Mouse (Mus musculus): ENCODE data around the gene Tjp1. TPM values are rescaled to one million over a fixed set of nuclear protein-coding genes. Genes with fewer than 3 reads are reported as not detected.
A peak's percentile ranks its signal among the peaks of the same experiment; 100 is the strongest.

The Tjp1 gene
- polyA plus RNA-seq, 1 experiment from 2014 or later, result 41.1 TPM

DNA sequence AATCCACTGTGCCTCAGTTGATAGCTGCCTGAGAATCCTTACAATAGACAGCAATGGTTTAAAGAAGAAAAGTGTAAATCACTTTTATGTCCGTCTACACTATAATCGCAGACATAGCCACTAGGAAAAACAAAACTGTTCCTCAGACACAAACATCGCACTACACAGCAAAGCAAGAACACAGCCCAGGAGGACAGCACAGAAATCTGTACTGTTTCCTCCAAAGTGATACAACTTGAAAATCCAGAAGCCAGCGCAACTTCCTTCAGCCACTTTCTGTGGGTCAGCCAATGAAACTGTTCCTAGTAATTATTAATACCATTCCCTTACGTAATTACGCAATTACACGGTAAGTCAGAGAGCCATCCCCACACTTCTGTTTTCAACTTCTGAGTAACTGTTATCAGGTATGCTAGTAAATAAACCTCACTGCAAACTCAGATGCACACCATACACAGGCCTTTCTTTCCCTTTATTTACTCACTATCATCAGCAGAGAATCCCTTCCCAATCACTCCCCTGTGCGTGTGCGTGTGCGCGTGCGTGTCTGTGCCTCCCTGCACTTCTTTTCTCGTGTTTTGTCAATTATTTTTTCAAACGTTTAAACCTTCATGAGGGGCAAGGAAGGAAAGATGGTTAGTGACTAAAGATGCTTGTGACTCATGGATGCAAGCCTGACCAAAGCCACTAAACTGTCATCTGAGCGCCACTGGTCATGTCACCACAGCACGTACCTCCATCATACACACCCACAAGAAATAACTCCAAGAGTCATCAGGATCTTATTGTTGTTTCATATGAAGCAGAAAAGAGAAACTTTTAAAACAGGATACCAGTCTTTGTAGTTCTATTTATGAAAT is 160.0 kb downstream of the Tjp1 start:
- no peak for ATAC-seq (ENCODE audit: borderline replicate concordance, extremely low read depth, low FRiP score, low TSS enrichment)
- Histone ChIP-seq H3K36me3 (no peaks in the 10 kb centered on the region), H3K27ac (no peak overlapping the region), H3K9me3 (no peaks in the 10 kb centered on the region), H3K27me3 (no peaks in the 10 kb centered on the region), H3K4me1 (peaks cover 43% of the 10 kb centered on the region), H3K4me3 (peak overlapping the region; percentile 40), H3K9ac (peak overlapping the region; percentile 20), H3K4me2 (peak overlapping the region; percentile 74)
- WGBS, result 56% methylated on average over 16 of the region's 16 CpGs

DNA sequence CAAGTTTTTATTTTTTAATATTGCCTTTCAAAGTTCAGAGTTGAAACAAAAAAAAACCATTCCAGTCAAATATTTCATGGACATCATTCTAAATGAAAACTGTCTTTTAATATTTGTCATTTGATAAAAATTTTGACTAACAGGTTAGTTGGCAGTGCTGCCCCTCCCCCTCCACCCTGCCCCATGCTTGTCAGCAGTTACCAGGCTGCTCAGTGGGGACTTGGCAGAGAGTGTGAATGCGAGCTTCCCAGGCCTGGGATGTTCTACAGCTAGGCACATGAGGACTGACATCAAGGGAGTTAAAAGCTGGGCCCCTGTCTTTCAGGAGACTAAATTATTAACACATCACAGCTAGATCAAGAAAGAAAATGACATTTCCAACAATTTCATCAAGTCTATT is 161.4 kb downstream of the Tjp1 start:
- H3K4me1 ChIP-seq, result peaks cover 46% of the 10 kb centered on the region
- H3K27me3 ChIP-seq, result no peaks in the 10 kb centered on the region
- H3K36me3 ChIP-seq, result no peaks in the 10 kb centered on the region
- H3K4me3 ChIP-seq, result no peak overlapping the region
- H3K27ac ChIP-seq, result no peak overlapping the region
- no peak for ATAC-seq (ENCODE audit: borderline replicate concordance, extremely low read depth, low FRiP score, low TSS enrichment)
- no peak overlapping the region for H3K9ac ChIP-seq
- no peaks in the 10 kb centered on the region for H3K9me3 ChIP-seq
- 21% methylated on average over 1 of the region's 1 CpGs for WGBS
- no peak overlapping the region for H3K4me2 ChIP-seq

DNA sequence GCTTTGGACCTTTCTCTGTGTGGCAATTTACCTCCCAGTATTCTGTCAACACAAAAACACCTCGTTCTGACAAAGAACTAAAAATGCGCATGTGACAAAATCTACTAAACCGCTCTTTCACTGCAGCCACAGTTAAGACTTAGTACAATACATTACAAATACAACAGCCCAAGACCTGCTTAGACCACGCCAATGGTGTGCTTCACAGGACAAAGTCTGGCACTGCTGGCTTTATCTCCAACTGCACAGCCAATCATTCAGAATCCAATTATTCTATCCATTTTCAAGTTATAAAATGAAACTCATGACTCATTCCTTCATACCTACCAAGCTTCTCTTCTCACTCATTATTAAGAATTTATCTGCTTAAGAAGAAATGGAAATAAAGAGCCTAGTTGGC is 162.0 kb downstream of the Tjp1 start:
- WGBS, result 84% methylated on average over 4 of the region's 4 CpGs
- Histone ChIP-seq H3K36me3 (no peaks in the 10 kb centered on the region), H3K9ac (no peak overlapping the region), H3K4me2 (no peak overlapping the region), H3K27me3 (no peaks in the 10 kb centered on the region), H3K4me3 (no peak overlapping the region), H3K9me3 (no peaks in the 10 kb centered on the region), H3K27ac (no peak overlapping the region), H3K4me1 (peaks cover 51% of the 10 kb centered on the region)
- ATAC-seq (ENCODE audit: borderline replicate concordance, extremely low read depth, low FRiP score, low TSS enrichment), result no peak

DNA sequence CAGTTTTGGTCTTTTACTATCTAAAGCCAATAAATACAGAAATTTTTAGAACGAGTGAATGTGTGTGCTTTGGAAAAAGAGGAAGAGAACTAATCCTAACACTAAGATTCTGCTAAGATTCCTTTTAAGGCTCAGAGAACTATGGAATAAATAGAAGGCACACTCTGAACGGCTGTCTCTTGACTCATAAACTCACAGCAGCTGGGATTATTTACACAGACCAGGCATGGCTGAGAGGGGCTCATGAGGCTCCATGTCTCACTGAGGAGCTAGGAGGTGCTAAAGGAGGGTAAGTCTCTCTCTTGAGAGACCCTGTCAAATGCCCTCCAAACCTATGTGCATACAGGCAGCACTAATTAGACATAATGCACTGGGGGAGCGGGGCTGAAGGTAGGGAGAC is 167.3 kb downstream of the Tjp1 start:
- no peaks in the 10 kb centered on the region for H3K27me3 ChIP-seq
- H3K27ac ChIP-seq, result no peak overlapping the region
- H3K9me3 ChIP-seq, result no peaks in the 10 kb centered on the region
- H3K9ac ChIP-seq, result no peak overlapping the region
- no peak overlapping the region for H3K4me3 ChIP-seq
- no peak overlapping the region for H3K4me2 ChIP-seq
- 31% methylated on average over 3 of the region's 3 CpGs for WGBS
- H3K4me1 ChIP-seq, result peaks cover 61% of the 10 kb centered on the region
- no peak; the same call in 1 of the 2 replicates for ATAC-seq (ENCODE audit: borderline replicate concordance, extremely low read depth, low FRiP score, low TSS enrichment)
- no peaks in the 10 kb centered on the region for H3K36me3 ChIP-seq

DNA sequence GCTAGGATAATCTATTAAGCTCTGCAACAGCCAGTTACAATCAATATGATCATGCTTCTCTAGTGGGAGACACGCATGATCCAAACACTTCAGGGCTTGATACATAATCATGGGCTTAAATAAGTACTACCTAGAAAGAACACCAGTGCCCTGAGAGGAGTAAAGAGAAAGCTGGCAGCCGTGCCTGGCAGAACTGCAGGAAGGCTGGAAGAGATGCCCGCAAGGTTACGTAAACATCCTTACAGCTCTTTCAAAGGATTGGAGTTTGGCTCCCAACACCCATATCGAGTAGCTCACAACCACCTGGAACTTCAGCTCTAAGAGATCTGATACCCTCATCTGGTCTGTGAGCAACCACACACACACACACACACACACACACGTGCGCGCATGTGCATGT is 167.8 kb downstream of the Tjp1 start:
- Histone ChIP-seq H3K27me3 (no peaks in the 10 kb centered on the region), H3K27ac (no peak overlapping the region), H3K9ac (no peak overlapping the region), H3K4me1 (peaks cover 61% of the 10 kb centered on the region), H3K36me3 (no peaks in the 10 kb centered on the region), H3K4me2 (no peak overlapping the region), H3K9me3 (no peaks in the 10 kb centered on the region), H3K4me3 (no peak overlapping the region)
- ATAC-seq (ENCODE audit: borderline replicate concordance, extremely low read depth, low FRiP score, low TSS enrichment), result no peak
- 52% methylated on average over 8 of the region's 8 CpGs for WGBS

DNA sequence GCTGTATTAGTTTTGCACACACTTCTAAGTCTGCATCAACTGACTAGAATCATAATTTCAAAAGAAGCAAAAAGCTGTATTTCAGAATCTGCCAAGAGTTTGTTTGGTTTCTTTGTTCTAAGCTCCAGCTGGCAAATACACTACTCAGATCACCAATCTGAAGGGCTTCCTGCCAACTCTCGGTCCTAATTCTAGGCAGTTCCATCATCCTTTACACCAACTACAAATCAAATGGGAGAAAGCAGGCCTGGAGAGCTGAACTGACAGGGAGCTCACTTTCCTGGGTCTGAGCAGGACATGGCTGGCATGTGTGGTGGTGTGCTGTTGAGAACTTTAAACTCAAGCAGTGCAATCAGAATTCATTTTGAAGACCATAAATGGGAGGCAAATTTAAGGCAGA is 170.0 kb downstream of the Tjp1 start:
- H3K4me1 ChIP-seq, result peaks cover 53% of the 10 kb centered on the region
- 8% methylated on average over 1 of the region's 1 CpGs for WGBS
- no peaks in the 10 kb centered on the region for H3K9me3 ChIP-seq
- ATAC-seq (ENCODE audit: borderline replicate concordance, extremely low read depth, low FRiP score, low TSS enrichment), result peak; percentile 80; the same call in 1 of the 2 replicates
- no peaks in the 10 kb centered on the region for H3K36me3 ChIP-seq
- H3K4me3 ChIP-seq, result no peak overlapping the region
- H3K27me3 ChIP-seq, result no peaks in the 10 kb centered on the region
- peak overlapping the region; percentile 60 for H3K27ac ChIP-seq
- H3K9ac ChIP-seq, result no peak overlapping the region
- H3K4me2 ChIP-seq, result peak overlapping the region; percentile 4; the same call in 1 of the 2 replicates

DNA sequence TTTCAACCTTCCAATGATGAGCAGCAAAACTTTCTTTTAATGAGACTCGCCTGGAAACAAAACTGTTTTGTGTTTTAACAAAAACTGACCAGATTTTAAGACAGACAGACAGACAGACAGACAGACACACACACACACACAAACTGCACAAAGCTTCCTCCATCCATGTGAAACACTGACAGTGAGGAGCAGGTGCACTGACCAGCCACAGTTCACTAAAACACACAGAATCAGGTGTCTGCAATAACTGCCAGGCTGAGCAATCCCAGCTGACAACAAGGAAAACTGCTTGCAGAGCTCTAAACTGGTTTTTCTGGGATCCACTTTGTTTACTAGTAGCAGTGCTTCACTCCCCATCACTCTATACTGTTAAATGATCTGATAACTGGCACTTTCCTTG is 171.4 kb downstream of the Tjp1 start:
- ATAC-seq (ENCODE audit: borderline replicate concordance, extremely low read depth, low FRiP score, low TSS enrichment), result no peak
- H3K9me3 ChIP-seq, result no peaks in the 10 kb centered on the region
- H3K4me1 ChIP-seq, result peaks cover 46% of the 10 kb centered on the region
- H3K4me2 ChIP-seq, result no peak overlapping the region
- no peak overlapping the region for H3K4me3 ChIP-seq
- no peak overlapping the region for H3K9ac ChIP-seq
- WGBS, result 71% methylated on average over 1 of the region's 1 CpGs
- H3K36me3 ChIP-seq, result no peaks in the 10 kb centered on the region
- H3K27me3 ChIP-seq, result no peaks in the 10 kb centered on the region
- H3K27ac ChIP-seq, result no peak overlapping the region

DNA sequence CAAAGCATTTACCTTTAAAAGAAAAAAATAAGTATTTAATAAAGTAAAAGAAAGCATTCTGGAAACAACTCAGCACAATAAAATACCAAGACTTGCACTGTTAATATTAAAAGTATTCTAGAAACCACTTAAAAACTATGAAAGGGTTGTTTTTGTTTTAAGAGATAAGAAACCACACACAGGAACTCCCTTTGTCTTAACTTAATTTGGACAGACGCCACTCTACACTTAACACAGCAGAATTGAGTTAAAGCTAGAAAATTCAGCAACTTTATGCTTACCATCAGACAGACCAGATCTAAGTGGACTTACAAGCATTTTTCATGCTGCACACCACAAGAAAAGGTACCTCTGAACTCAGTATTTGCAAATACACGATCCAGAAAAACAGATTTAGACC is 172.7 kb downstream of the Tjp1 start:
- Histone ChIP-seq H3K9me3 (no peaks in the 10 kb centered on the region), H3K4me2 (no peak overlapping the region), H3K36me3 (no peaks in the 10 kb centered on the region), H3K4me3 (no peak overlapping the region), H3K27ac (peak overlapping the region; percentile 37; the same call in 1 of the 2 replicates), H3K4me1 (peaks cover 35% of the 10 kb centered on the region), H3K9ac (no peak overlapping the region), H3K27me3 (no peaks in the 10 kb centered on the region)
- 39% methylated on average over 2 of the region's 2 CpGs for WGBS
- ATAC-seq (ENCODE audit: borderline replicate concordance, extremely low read depth, low FRiP score, low TSS enrichment), result no peak

DNA sequence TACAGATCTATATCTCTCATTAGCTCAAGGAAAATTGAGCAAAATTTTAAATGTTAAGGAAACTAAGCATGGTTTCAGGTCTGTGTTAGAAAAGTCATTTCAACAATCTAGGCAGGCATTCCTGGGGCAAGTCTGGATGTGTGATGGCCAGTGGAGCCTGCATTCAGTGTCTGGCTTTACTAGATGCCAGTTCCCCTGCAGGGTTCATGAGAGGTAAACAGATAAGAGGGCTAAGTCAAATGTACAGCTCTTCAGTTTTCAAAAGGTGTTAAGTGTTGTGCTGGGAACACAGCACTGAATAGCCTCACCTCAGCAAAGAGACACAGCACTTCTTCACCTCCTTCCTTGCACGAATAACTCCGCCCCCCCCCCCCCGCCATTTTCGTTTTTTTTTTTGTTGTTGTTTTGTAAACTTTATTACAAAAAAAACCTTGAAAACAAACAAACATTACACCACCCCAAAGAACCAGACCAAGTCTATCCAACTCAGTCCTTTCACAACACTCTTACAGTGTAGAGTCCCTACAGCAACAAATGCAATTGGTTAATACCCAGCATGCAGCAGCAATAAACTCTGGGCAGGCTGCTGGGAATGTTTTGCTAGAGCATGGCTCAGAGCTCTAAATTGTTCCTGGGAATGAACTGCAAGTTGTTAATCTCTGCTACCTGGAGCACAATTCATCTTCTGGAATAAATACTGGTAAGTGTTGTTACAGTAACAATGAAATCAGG is 177.1 kb downstream of the Tjp1 start:
- ATAC-seq (ENCODE audit: borderline replicate concordance, extremely low read depth, low FRiP score, low TSS enrichment), result no peak
- Histone ChIP-seq H3K4me1 (0 out of 2 replicates have a peak, but pooled peaks cover 3% of the 10 kb centered on the region), H3K4me2 (no peak overlapping the region), H3K4me3 (no peak overlapping the region), H3K36me3 (no peaks in the 10 kb centered on the region), H3K9me3 (no peaks in the 10 kb centered on the region), H3K9ac (no peak overlapping the region), H3K27ac (no peak overlapping the region), H3K27me3 (no peaks in the 10 kb centered on the region)
- 50% methylated on average over 4 of the region's 4 CpGs for WGBS

DNA sequence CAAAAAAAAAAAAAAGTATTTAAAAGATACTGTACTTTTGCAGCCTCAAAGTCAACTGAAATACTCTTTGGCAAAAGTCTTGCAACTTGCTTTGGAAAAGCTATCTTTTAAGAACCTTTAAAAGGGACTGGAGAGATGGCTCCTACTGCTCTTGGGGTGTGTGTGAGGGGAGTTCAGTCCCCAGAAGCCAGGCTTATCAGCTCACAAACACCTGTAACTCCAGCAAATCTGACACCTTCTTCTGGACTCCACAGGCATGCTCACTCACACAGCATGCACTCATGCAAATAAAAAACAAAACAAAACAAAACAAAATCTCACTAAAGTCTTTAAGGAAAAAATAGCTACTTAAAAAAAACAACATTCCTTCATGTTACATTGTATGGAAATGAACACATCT is 179.0 kb downstream of the Tjp1 start:
- no peaks in the 10 kb centered on the region for H3K36me3 ChIP-seq
- H3K27me3 ChIP-seq, result no peaks in the 10 kb centered on the region
- H3K9ac ChIP-seq, result no peak overlapping the region
- no peak overlapping the region for H3K4me3 ChIP-seq
- no peak for ATAC-seq (ENCODE audit: borderline replicate concordance, extremely low read depth, low FRiP score, low TSS enrichment)
- no peak overlapping the region for H3K27ac ChIP-seq
- no peaks in the 10 kb centered on the region for H3K4me1 ChIP-seq
- H3K4me2 ChIP-seq, result no peak overlapping the region
- no peaks in the 10 kb centered on the region for H3K9me3 ChIP-seq

DNA sequence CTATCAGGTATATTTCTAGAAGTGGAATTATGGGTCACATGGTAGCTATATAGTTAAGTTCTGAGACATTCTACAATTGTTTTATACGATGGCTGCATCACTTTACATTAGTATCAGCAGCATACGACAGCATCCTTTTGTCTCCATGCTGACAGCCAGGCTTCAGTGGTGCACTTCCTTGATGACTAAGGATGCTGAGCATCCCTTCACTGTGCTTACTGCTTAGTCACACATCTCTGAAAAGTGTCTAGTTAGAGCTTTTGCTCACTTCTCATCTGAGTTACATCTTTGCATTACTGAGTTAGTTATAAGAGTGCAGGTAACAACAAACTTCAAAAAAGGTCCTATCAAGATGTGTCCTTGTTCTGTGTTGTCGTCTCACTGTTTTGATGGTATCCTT is 182.3 kb downstream of the Tjp1 start:
- Histone ChIP-seq H3K9ac (no peak overlapping the region), H3K4me3 (no peak overlapping the region), H3K4me1 (no peaks in the 10 kb centered on the region), H3K4me2 (no peak overlapping the region), H3K9me3 (no peaks in the 10 kb centered on the region), H3K27ac (no peak overlapping the region), H3K36me3 (peaks cover 5% of the 10 kb centered on the region), H3K27me3 (no peaks in the 10 kb centered on the region)
- 74% methylated on average over 3 of the region's 3 CpGs for WGBS
- no peak for ATAC-seq (ENCODE audit: borderline replicate concordance, extremely low read depth, low FRiP score, low TSS enrichment)

DNA sequence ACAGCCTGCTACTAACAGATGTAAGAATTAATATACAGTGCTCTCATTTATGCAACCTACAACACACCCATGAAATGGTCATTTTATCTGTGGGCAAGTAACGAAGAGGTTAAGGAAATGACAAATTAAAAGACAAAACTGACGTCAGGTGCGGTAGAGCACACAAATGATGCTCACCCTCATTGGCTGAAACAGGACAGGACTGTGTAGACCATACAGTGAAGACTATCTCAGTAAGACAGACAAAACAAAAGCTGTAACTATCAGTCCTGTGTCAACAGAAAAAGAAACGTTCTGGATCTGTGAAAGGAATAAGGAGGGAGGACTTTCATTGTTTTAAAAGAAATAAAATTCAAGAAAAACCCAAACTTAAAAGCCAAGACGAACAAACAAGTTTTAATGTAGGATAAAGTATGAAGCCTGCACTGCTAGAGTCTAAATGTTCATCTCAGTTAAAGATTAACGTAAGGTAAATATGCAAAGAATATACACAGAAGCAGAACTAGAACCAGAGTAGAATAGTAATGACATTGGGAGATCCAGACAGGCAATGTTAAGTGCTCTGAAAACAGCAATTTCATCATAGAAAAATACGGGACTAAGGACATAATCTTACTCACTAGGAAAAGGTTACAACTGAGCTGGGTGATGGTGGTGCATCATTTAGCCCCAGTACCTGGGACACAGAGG is 189.9 kb downstream of the Tjp1 start:
- Histone ChIP-seq H3K4me3 (no peak overlapping the region), H3K4me1 (no peaks in the 10 kb centered on the region), H3K36me3 (peaks cover 47% of the 10 kb centered on the region), H3K27ac (no peak overlapping the region), H3K9ac (no peak overlapping the region), H3K4me2 (no peak overlapping the region), H3K27me3 (no peaks in the 10 kb centered on the region), H3K9me3 (no peaks in the 10 kb centered on the region)
- ATAC-seq (ENCODE audit: borderline replicate concordance, extremely low read depth, low FRiP score, low TSS enrichment), result no peak
- 73% methylated on average over 7 of the region's 7 CpGs for WGBS
